Mouse (Mus musculus) frontal cortex, postnatal 14 days (tissue): ENCODE results near the gene P2rx1.

Experiments used
- DNase-seq, 2 experiments: peaks; one replicate each; pipeline ENCODE4 v3.0.0; 2022; ENCODE audit warnings: low spot score in 2 of 2

Gene P2rx1

DNA sequence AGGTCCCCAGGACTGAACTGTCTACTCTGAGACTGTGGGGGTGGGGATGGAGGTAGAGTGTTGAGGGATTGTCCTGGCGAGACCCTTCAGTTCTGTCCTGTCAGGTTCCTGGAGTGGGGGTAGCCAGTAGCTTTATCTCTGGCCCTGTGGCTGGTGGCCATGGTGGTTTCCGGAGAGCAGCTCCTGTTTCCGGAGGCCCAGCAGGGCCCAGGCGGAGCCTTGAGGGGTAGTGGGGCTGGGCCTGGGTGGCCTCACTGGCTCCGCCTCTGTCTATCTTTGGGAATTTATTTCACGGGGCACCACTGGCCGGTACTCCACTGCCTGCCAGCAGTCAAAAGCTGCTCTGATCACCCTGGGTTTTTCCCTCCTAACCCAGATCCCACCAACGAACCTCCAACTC, at the start of gene P2rx1:
TSS of gene P2rx1 (plus strand) at position 333 of the 400 bp plus-strand sequence.
- no peak for DNase-seq

DNA sequence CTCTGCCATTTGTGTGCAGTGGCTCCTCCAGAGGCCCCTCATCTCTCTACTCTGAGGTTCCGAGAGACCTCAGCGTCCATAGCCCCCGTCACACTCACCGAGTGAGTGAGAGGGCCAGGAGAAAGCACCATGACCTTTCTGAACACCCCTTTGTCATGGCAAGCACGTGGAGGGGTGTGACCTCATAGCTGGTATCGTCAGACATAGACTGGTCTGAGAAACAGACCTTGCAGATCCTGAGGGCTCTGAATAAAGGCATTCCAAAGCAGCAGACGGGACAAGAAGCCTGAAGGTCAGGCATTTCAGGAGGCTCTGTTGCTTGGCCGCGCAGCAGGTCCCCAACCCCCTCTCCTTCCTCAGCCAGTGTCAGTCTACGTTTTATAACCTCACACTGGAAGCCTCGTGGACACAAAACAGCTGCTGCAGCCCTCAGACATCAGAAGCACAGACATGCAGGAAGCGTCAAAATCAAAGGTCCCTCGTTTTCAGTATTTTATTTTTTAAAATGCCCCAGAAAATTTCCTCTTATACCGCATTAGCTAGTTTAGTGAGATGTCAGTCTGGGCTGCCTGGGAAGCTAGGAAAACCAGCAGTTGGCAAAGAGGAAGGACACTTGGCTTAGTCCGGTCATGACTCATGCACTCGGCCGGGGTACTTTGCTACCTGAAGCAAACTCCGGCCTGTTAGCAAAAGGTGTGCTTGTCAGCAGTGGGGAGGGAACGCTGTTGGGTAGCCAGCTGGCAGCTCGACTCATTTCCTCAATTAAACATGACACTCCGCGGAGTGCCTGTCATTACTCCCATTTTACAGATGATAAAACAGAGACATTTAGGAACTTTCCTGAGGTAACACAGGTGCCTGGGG, 47.5 kb upstream of the P2rx1 start:
- no peak for DNase-seq

DNA sequence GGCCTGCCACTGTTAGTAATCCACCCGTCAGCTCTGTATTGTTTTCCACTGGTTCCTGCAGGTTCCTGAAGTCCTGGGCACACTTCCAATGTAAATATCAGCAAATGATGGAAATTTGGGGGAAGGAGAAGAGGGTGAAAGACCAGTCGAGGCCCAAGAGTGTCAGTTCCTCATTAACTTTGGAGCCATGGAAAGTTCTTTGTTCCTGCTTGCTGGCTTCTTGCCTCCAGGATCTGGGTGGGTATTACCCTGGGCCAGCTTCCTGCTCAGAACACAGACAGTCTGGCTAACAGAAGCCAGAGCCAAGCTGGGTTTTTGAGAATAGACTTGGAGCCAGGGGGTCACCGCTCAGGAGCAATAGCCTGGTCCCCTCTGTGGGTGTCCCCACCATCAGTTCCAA, 46.7 kb upstream of the P2rx1 start:
- no peak for DNase-seq

DNA sequence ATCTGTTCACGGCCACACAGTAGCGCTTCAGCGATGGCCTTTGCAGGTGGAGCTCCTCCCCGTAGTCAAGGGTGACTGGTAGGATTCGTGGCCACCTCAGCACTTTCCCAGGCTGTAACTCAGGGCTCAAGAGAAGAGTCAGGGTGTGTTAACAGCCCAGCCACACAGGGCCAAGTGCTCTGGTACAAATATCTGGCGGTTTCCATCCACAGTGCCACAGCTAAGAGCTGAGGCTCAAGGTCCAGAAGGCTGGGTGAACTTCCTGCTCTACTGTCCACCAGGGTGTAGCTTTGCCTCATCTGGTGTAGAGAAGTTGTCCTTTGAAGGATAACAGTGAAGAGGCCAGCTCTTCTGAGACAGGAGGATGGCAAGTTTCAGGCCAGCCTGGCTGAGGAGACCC, 46.2 kb upstream of the P2rx1 start:
- no peak for DNase-seq

DNA sequence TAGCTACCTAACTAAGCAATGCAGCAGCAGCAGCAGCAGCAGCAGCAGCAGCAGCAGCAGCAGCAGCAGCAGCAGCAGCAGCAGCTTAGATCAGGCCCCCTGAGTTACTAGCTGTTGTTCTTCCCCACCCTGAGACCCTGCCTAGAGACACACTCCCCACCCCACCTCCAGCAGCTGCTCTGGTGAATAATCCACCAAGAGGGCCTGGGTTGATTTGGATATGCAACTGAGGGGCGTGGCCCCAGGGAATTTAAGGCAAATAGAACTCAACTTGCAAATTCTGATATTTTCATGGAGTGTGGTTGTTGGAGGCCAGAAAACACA, 45.8 kb upstream of the P2rx1 start:
- no peak for DNase-seq

DNA sequence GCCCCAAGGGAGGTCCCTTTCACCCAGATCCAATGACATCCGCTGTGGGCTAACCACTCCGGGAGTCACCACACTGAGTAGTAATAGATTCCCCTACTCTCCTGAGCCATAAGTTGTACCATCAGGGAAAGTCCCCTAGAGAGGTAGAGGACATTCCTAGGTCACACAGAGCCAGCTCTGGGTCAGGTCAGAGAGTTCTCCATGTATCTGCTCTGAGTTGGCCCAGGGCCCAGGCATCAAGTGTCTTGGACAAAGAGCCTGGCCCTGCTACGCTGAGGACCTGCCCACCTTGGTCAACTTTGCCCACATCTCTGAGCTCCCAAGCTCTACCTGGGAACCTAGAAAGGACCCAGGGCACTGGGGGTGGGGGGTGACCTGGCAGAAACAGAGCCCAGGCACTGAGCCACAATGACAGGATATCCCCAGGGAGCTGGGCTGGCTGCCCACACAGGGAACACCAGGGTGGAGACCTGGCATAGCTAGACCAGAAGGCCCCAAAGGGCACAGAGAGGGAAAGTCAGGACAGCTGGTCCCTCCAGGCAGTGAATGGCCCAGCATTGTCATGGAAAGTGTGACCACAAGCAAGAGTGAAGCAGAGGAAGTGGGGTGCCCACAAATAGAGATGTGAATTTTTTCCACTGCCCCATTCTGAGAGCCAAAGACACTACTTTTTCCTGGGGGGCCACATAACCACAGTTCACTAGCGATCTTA, 45.3 kb upstream of the P2rx1 start:
- no peak for DNase-seq

DNA sequence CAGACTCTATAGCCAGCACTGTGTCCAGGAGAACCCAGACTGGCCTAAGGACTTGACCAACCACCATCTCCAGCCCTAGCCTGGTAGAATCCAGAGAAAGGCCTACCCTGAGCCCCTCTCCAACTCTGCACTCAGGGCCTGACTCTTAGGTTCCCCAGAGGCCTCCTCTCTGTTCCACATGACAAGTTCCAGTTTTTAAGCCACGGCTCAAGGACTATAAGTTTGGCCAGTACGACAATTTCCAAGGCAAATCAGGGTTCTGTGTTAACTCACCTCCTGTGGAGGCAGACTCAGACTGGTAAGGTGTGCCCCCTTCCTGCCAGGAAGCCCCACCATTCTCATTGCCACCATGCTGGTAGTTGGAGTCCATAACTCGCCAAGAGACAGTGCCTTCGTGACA, 44.7 kb upstream of the P2rx1 start:
- no peak for DNase-seq

DNA sequence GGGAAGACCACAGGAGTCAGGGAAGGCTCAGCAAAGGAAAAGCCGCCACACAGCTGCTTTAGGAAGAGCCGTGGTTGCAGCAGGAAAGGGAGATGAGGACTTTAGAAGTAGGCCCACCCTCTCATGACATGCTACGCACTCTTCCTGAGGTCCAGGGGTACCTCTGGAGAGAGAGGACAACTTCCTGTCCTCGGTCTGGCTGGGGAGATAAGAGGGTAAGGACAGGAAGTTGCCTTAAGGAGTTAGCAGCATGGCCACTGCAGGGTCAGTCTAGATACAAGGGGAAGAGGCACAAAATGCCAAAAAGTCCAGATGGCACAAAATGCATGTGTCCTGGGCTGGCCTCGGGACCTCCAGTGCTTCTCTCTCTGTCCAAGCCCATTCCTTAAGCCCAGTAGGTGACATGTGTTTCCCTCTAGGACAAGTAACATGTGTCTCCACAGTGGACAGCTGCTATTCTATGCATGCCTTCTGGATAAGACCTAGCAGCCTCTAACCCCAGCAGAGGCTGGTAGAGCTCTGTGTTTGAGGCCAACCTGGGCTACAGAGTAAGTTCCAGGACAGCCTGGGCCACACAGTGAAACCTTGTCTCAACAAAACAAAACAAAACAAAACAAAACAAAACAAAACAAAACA, 43.4 kb upstream of the P2rx1 start:
- no peak for DNase-seq

DNA sequence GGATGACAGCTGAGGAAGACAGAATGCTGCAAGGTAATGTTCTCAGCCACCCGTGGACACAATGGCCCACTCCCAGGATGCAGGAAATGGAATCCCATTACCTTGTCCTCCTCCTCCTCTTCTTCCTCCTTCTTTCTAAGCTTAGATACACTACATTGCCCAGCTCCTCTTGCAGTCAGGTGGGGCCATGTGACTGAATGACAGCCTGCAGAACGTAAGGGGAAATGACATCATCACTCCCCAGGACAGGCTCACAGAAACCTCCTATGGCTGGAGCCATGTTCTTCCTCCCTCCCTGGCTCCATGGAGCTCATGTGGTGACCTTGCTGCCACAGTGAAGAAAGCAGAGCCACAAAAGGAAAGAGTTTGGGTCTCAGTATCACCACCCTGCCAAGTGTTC, 41.6 kb upstream of the P2rx1 start:
- no peak for DNase-seq

DNA sequence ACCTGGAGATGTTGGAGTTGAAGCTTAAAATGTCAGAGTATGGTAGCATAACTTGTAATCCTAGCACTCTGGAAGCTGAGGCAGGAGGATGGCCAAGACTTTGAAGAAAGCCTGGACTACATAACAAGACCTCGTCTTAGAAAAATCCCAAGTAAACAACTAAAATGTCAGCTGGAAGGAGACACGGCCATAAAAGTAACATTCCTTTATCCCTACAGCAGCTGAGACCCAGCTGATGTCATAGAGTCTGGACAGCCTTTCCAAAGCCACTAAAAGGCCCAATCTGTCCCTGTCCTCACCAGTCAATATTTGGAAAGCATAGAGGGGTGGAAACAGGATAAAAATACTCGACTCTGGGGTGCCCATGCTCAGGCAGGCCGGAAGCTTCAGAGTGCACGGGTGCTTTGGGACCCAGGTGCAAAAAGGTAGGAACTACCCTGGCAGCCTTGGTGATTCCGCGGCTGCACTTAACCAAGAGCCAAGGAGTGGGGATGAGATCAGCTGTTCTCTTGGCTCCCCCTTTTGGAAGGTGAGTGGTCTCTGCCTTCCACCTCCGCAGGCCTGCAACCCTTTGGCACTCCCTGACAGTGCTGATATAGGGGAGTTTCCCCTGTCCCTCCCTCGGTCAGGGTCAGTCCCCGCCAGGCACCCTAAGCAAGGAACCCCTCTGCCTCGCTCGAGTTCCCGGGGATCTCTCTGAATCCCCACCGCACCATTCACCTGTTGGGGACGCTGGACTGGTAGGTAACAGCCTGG, 38.8 kb upstream of the P2rx1 start:
- DNase-seq, result no peak

DNA sequence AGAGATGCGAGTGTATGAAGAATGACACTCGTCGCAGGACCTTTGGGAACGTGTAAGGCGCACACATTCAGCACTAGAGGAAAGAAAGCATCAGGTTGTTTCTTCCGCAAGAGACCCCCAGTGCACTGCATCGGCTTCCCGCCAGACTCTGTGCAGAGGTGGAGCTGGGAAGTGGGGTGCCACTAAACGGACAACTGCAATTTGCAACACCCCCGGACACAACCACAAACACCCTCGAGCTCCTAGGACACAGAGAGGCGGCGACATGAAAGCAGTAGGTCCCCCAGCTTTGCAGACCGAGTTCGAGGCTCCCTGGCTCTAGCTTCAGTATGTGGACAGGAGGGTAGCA, 38.2 kb upstream of the P2rx1 start:
- DNase-seq, result no peak

DNA sequence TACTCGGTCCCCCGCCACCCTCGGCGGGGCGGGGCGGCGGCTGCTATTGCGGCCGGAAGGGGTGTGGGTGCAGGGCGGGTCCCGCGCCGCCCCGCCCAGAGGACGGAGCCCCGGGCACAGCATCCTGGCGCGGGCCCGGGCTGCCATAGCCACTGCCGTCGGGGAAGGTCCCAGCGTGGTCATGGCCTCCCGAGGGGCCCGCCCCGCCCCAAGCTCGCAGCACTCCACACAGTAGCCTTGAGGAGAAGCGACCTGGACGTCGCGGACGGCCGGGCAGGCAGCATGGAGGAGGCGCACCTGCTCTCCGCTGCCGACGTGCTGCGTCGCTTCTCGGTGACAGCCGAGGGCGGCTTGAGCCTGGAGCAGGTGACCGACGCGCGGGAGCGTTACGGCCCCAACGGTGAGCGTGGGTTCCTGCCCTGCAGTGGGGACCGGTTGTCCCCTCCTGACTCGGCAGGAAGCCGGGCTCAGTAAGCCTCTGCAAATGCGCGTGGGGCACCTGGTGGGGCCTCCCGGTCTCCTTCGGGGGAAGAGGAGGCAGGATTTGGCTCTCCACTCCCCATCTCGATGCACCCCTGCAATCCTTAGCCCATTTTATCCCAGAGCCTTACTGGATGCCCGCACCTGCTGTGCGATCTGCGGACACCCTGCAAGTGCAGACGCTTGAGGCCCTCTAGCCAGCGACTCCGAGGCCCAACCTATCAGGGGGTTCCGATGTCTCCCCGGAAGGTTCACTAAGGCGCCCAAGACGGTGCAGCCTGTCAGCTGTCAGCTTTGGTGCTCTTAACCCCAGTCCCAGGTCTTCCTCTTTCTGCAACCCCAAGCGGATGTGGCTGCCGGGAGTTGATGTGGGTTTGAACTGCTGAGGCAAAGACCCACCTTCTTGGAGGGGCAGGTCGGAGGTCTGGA, 37.6 kb upstream of the P2rx1 start, which contains the start of gene Atp2a3:
TSS of gene Atp2a3 (plus strand) at position 98 of the 909 bp plus-strand sequence.
- no peak for DNase-seq

DNA sequence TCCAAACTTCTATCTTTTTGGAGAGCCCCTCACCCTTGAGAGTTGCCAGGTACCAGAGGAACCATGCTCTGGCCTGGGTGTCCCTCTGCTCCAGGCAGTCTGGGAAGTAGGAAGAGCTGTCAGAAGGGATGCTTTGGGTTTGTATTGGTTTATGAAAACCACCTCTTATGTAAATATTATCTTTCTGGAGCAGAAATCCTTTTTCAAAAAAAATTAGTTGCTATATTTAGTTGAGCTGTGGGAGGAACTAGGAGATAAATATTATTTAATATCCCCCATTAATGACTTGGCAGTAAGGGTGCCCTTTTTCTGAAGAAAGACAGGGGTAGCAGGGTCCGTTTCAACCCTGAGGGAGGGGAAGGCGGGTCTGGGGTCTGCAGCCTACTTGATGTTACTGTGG, 36.5 kb upstream of the P2rx1 start:
- DNase-seq, result no peak

DNA sequence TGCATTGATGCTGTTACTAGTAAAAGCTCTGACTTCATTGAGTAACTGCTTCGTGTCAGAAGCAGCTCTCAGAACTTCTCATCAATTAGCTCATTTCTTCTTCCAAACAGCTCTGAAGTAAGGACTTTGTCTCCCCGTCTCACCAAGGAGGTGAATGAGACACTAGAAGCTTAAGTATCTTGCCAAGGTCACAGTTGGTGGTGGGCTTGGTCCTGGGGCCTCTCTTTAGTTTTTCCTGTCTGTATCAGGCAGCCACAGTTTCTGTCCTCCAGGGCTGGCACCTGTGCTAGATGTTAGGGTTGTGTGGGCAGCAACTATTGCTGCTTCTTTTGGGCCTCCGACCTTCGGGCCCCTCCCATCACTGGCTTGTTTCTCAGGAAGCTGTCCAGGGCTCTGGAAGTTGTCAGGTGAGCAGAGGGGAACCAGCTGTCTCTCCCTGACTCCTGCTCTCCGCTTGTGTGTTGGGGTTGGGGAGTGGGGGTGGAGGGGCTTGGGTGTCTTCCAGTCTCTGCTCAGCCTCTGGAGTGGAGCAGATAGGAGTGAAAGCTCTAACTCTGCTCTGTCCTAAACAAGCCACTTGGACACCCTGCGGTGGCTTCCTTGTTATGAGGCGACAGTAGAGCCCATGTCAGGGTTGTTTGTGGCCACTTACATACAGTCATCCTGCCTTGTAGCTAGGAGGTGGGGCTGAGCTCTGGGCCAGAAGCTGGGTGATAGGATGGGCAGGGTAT, 35.7 kb upstream of the P2rx1 start:
- no peak for DNase-seq

DNA sequence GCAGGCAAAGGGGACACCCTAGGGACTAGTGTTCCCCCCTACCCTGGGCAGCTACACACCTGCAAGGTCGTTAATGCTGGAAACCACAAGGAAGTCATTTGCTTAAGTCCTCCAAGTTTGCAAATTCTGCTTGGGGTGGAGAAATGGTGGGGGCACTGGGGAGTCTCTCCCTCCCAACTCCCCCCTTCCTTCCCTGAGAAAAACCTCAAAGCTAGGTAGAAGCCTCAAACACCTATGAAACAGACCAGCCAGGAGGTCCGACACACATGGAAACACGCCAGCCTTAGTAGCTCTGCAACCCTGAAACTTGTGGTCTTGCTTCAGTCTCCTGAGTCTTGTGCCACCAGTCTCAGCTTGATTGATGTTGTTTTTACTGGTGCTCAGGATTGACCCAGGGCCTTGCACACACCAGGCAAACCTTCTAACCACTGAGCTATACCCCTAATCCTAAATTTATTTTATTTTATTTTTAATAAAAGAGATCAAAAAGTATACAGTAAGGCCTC, 35.1 kb upstream of the P2rx1 start:
- no peak for DNase-seq

DNA sequence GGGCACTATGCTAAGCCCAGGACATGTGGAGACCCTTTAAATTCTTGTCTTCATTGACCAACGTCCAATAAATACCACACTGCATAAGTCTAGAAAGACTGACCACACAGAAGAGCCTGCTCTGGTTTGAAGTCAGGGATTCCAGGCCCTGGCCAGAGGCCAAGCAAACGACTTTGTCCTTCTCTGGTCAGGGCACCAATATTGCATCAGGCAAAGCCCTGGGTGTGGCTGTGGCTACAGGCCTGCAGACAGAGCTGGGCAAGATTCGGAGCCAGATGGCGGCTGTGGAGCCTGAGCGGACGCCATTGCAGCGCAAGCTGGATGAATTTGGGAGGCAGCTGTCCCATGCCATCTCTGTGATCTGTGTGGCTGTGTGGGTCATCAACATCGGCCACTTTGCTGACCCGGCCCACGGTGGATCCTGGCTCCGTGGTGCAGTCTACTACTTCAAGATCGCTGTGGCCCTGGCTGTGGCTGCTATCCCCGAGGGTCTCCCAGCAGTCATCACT, 23.9 kb upstream of the P2rx1 start:
- no peak for DNase-seq

DNA sequence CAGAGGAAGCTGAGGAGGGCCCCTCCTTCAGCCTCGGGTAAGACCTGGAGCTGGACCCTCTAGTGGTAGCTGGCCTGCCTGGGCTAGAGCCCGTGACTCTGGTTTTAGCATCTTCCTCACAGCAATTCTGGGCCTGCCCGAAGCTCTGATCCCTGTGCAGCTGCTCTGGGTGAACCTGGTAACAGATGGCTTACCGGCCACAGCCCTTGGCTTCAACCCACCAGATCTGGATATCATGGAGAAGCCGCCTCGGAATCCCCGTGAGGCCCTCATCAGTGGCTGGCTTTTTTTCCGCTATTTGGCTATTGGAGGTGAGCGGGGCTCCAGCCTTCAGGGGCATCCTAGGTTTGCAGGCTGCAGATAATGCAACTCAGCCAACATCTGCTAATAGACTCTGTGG, 16.4 kb upstream of the P2rx1 start:
- DNase-seq, result no peak

DNA sequence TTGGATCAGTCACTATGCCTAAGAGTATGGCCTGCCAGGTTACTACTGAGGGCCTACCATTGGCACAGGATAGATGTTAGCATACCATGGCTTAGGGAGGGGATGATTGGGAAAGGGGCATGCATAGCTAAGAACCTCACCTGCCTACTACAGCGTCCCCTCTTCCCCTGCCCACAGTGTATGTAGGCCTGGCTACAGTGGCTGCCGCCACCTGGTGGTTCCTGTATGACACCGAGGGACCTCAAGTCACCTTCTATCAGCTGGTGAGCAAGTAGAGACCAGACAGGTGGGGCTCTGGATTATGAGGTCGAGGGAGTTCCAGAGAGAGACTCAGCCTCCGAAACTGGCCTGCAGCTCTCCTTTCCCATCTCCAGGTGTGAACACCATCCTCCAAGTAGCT, 15.6 kb upstream of the P2rx1 start:
- DNase-seq, result no peak

DNA sequence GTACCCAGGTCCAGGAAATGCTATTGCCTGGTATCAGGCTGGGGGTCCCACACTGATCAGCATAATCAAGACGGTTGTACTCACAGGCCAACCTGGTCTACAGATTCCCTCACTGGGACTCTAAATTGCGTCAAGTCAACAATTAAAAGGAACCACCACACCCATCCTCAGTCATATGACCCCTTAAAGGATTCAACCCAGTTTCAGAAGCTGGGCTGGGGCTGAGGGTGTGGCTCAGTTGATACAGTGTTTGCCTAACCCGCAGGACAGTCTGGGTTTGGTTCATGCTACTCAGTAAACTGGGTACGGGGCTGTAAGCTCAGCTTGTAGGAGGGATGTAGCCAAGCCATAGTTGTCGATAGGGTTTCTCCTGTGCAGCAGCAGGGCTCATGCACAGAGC, 12.2 kb upstream of the P2rx1 start:
- no peak for DNase-seq

DNA sequence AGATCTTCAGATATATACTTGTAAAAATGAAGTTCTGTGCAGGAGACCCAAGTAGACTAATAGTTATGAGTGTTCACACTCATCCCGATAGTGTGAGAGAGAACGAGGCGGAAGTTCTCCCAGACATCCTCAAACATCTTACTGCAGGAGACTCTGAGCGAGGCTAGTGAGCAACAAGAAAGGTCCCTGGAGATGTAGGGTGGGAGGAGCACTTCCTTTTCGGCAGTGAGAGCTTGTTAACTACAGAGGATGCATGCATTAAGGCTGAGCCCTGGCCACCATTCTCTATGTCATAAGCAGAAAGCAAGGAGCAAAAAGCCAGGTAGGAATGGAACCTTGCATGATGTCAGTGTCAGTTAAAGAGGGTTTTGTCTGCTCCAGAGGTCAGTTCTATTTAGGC, 11.7 kb upstream of the P2rx1 start:
- DNase-seq, result no peak
